Mouse (Mus musculus) CH12.LX (cell line): ENCODE data around the gene Cactin. TPM values are rescaled to one million over a fixed set of nuclear protein-coding genes. Genes with fewer than 3 reads are reported as not detected.

Source experiments
- DNase-seq: peaks from one replicate; pipeline ENCODE4 v3.0.0-alpha.2; 2013; ENCODE audit errors: extremely low read depth
- H3K27ac ChIP-seq: 2 replicates; pipeline ENCODE4 v1.5.1; 2012; ENCODE audit warnings: low read depth, mild to moderate bottlenecking, control low read depth, moderate library complexity; ENCODE audit not compliant: insufficient read depth
- H3K27me3 ChIP-seq: replicated peaks from 2 replicates; pipeline ENCODE3; 2012; ENCODE audit warnings: inconsistent platforms
- H3K36me3 ChIP-seq, 2 experiments: replicated peaks in 1 of 2; 2 replicates each; pipeline versions ENCODE3 to v1.6.1; 2012; ENCODE audit warnings: inconsistent platforms in 1 of 2, low read length in 1 of 2, mild to moderate bottlenecking in 1 of 2, mixed read lengths in 1 of 2, moderate library complexity in 1 of 2; ENCODE audit not compliant: control insufficient read depth in 1 of 2, insufficient read depth in 1 of 2
- H3K4me1 ChIP-seq, 2 experiments: 2 replicates each; pipeline ENCODE4 v1.6.1; 2012; ENCODE audit warnings: inconsistent platforms in 1 of 2, moderate library complexity in 1 of 2; ENCODE audit not compliant: insufficient read depth in 2 of 2, control insufficient read depth in 1 of 2
- H3K4me2 ChIP-seq: 2 replicates; pipeline ENCODE4 v1.6.1; 2012; ENCODE audit warnings: low read depth, mild to moderate bottlenecking, control low read depth; ENCODE audit not compliant: poor library complexity, insufficient read depth, severe bottlenecking
- H3K4me3 ChIP-seq, 3 experiments: fragments of 150-350 bp in 1 of 3; sonication (generic) in 1 of 3; replicated peaks in 1 of 3; 2 replicates each; pipeline versions ENCODE3 to v1.5.1; 2011 to 2012; ENCODE audit warnings: low read depth in 2 of 3, low read length in 2 of 3, mild to moderate bottlenecking in 2 of 3, moderate library complexity in 2 of 3, control low read depth in 1 of 3, improper control_type of control experiment in 1 of 3, inconsistent platforms in 1 of 3, mixed read lengths in 1 of 3; ENCODE audit not compliant: poor library complexity in 1 of 3
- H3K79me2 ChIP-seq: replicated peaks from 2 replicates; pipeline ENCODE4 v1.6.1; 2012; ENCODE audit warnings: mild to moderate bottlenecking, moderate library complexity; ENCODE audit not compliant: control insufficient read depth, poor library complexity, insufficient read depth, severe bottlenecking; ENCODE audit errors: extremely low read depth
- H3K9ac ChIP-seq: 2 replicates; pipeline ENCODE4 v1.6.1; 2012; ENCODE audit warnings: low read depth, mild to moderate bottlenecking, control low read depth, moderate library complexity; ENCODE audit not compliant: insufficient read depth
- H3K9me3 ChIP-seq: replicated peaks from 2 replicates; pipeline ENCODE3; 2012; ENCODE audit warnings: low read length, inconsistent platforms, mixed read lengths
- CHD1 ChIP-seq: IDR thresholded peaks from 2 replicates; pipeline ENCODE4 v1.6.1; 2012; ENCODE audit warnings: low read depth, low read length, improper control_type of control experiment, inconsistent platforms
- CHD2 ChIP-seq: IDR thresholded peaks from 2 replicates; pipeline ENCODE4 v1.6.1; 2011; ENCODE audit warnings: low read length, improper control_type of control experiment
- CTCF ChIP-seq, 2 experiments: IDR thresholded peaks in 1 of 2; conservative IDR thresholded peaks in 1 of 2; 2 replicates each; pipeline ENCODE4 v1.5.1; 2011 to 2012; ENCODE audit warnings: low read depth in 2 of 2, low read length in 2 of 2, improper control_type of control experiment in 1 of 2, inconsistent platforms in 1 of 2, mild to moderate bottlenecking in 1 of 2, moderate library complexity in 1 of 2
- E2F4 ChIP-seq: IDR thresholded peaks from 2 replicates; pipeline ENCODE4 v1.6.1; 2011; ENCODE audit warnings: low read depth, low read length, improper control_type of control experiment; ENCODE audit not compliant: insufficient replicate concordance
- EP300 ChIP-seq: IDR thresholded peaks from 2 replicates; pipeline ENCODE4 v1.6.1; 2011; ENCODE audit warnings: low read length, improper control_type of control experiment
- HCFC1 ChIP-seq: IDR thresholded peaks from 2 replicates; pipeline ENCODE4 v1.6.1; 2012; ENCODE audit warnings: low read depth, mild to moderate bottlenecking, inconsistent platforms, low read length, improper control_type of control experiment
- JUN ChIP-seq: IDR thresholded peaks from 2 replicates; pipeline ENCODE4 v1.6.1; 2011; ENCODE audit warnings: low read depth, mild to moderate bottlenecking, low read length, improper control_type of control experiment, moderate library complexity; ENCODE audit not compliant: insufficient read depth
- MAX ChIP-seq: IDR thresholded peaks from 2 replicates; pipeline ENCODE4 v1.6.1; 2011; ENCODE audit warnings: low read length, improper control_type of control experiment
- MEF2A ChIP-seq: IDR thresholded peaks from 2 replicates; pipeline ENCODE4 v1.6.1; 2014; ENCODE audit warnings: low read depth, mild to moderate bottlenecking, inconsistent platforms, low read length, improper control_type of control experiment, borderline replicate concordance
- MYC ChIP-seq: IDR thresholded peaks from 2 replicates; pipeline ENCODE4 v1.6.1; 2011; ENCODE audit warnings: low read depth, mild to moderate bottlenecking, improper control_type of control experiment, low read length
- NELFE ChIP-seq: IDR thresholded peaks from 2 replicates; pipeline ENCODE4 v1.6.1; 2011; ENCODE audit warnings: low read depth, low read length, improper control_type of control experiment
- PAX5 ChIP-seq: IDR thresholded peaks from 2 replicates; pipeline ENCODE4 v1.6.1; 2012; ENCODE audit warnings: low read length, inconsistent platforms, mixed read lengths
- POLR2AphosphoS2 ChIP-seq: IDR thresholded peaks from 2 replicates; pipeline ENCODE4 v1.6.1; 2011; ENCODE audit warnings: low read depth, low read length, improper control_type of control experiment
- RAD21 ChIP-seq: IDR thresholded peaks from 2 replicates; pipeline ENCODE4 v1.6.1; 2011; ENCODE audit warnings: low read depth, mild to moderate bottlenecking, low read length, improper control_type of control experiment, moderate library complexity
- RCOR1 ChIP-seq: conservative IDR thresholded peaks from 2 replicates; pipeline ENCODE4 v1.6.1; 2012; ENCODE audit warnings: low read depth, mild to moderate bottlenecking, inconsistent platforms, low read length, improper control_type of control experiment
- SMC3 ChIP-seq: IDR thresholded peaks from 2 replicates; pipeline ENCODE4 v1.6.1; 2011; ENCODE audit warnings: low read depth, low read length, improper control_type of control experiment
- TCF12 ChIP-seq: IDR thresholded peaks from 2 replicates; pipeline ENCODE4 v1.6.1; 2014; ENCODE audit warnings: low read depth, mild to moderate bottlenecking, inconsistent platforms, low read length, improper control_type of control experiment
- UBTF ChIP-seq: IDR thresholded peaks from 2 replicates; pipeline ENCODE4 v1.6.1; 2012; ENCODE audit warnings: low read depth, mild to moderate bottlenecking, inconsistent platforms, low read length, improper control_type of control experiment, moderate library complexity
- ZC3H11A ChIP-seq: IDR thresholded peaks from 2 replicates; pipeline ENCODE4 v1.6.1; 2012; ENCODE audit warnings: low read depth, mild to moderate bottlenecking, inconsistent platforms, low read length, improper control_type of control experiment
- ZMIZ1 ChIP-seq: IDR thresholded peaks from 2 replicates; pipeline ENCODE4 v1.6.1; 2012; ENCODE audit warnings: low read depth, mild to moderate bottlenecking, inconsistent platforms, low read length, improper control_type of control experiment
- dilution Hi-C: fragments of 300-500 bp; cut with MboI; formaldehyde crosslinking; loops from 2 replicates; pipeline ENCODE4 v1.14.3; 2020; ENCODE audit warnings: low sequenced_read_pairs; ENCODE audit not compliant: extremely low pct_unique_long_range_greater_than_20kb, extremely low pct_ligation_motif_present
- in situ Hi-C: fragments of 300-500 bp; cut with MboI; formaldehyde crosslinking; loops from 3 replicates; pipeline ENCODE4 v1.14.3; 2019; ENCODE audit warnings: low sequenced_read_pairs, low pct_ligation_motif_present, low pct_unique_long_range_greater_than_20kb, mixed read lengths
- polyA plus RNA-seq: library from polyadenylated mRNA; unstranded; fragments of >175 nt; gene quantifications from 2 replicates; pipeline ENCODE4 v1.2.1, GENCODE M21; 2012; ENCODE audit warnings: low read depth; ENCODE audit not compliant: insufficient read length
- total RNA-seq, 2 experiments: library from RNA; depleted of rRNA; stranded (reverse); fragments of 300-350 nt in 1 of 2; fragments of >200 nt in 1 of 2; gene quantifications; 2 replicates each; pipeline ENCODE4 v1.2.3; 2012 to 2014

Cactin gene
- total and polyA plus RNA-seq, 3 experiments: 21.4 to 39.3 (median 34.6) TPM

DNA sequence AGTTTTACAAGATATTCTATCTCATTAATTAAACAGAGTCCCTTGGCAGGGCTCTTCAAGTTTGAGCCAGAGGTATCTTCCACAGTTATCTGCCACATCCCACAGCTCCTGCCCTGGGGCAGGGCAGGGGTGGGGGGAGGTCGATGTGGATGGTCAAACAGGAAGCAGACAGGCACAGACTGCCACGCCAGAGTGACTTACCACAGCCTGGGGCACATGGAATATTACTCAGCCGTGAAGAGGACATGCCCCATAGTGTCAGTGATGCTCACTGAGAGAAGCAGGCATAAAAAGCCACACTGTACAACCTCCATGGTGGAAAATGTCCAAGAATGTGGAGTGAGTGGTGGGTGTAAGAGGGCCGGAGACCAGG lies 24.2 kb downstream of the Cactin start:
- dilution Hi-C loops: no loop called here

DNA sequence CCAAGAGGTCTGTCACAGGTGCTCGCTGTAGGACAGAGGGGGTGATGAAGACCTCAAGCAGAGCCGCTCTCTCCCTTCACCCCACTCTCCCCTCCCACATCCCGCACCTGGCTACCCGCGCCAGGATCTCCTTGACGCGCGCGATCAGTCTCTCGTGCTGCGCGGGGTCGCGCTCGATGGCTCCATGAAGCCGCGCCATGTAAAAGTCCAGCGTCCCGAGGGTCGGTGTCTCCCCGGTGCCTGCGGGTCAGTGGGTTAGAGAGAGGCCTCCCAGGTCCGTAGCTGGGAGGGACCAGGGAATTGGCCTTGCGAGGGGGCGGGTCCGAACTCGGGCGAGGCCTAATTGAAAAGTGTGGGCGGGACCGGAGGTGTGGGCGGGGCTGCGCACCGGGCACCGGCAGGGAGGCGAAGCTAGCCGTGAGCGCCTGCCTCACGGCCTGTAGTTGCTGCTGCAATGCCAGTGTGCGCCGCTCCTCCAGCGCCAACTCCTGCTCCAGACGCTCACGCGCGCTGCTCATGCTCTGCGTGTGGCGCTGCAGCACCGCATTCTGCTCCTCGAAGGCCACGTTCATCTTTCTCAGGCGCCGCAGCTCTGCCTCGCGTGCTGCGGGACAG lies 25.7 kb downstream of the Cactin start:
- in situ Hi-C loops: no loop called here
- Histone ChIP-seq H3K9me3 (no peaks in the 10 kb centered on the region), H3K36me3 (peaks cover 20 to 37% of the 10 kb centered on the region in 2 experiments), H3K9ac (no peak overlapping the region), H3K4me3 (no peak overlapping the region), H3K27me3 (peaks cover 21% of the 10 kb centered on the region), H3K4me2 (no peak overlapping the region), H3K79me2 (no peaks in the 10 kb centered on the region), H3K27ac (no peak overlapping the region), H3K4me1 (peaks cover 2 to 40% of the 10 kb centered on the region in 2 experiments; a peak in 2 of 4 replicates)
- dilution Hi-C loops: no loop called here
- no peak for TF ChIP-seq JUN
- DNase-seq: no peak

More for the DNA sequence above, 24.2 kb downstream of the Cactin start:
- DNase-seq: no peak
- Histone ChIP-seq H3K4me1 (peaks cover 2 to 37% of the 10 kb centered on the region in 2 experiments; a peak in 2 of 4 replicates), H3K4me3 (no peak overlapping the region), H3K27ac (no peak overlapping the region), H3K36me3 (peaks cover 20 to 37% of the 10 kb centered on the region in 2 experiments), H3K79me2 (no peaks in the 10 kb centered on the region), H3K4me2 (no peak overlapping the region), H3K27me3 (peaks cover 24% of the 10 kb centered on the region), H3K9me3 (no peaks in the 10 kb centered on the region), H3K9ac (no peak overlapping the region)
- in situ Hi-C loops: no loop called here
- TF ChIP-seq ZMIZ1: no peak
- no peak for TF ChIP-seq TCF12
- no peak for TF ChIP-seq MEF2A
- no peak for TF ChIP-seq CHD1
- TF ChIP-seq MAX: no peak
- no peak for TF ChIP-seq UBTF
- TF ChIP-seq HCFC1: no peak
- no peak for TF ChIP-seq RAD21
- TF ChIP-seq RCOR1: no peak
- no peak for TF ChIP-seq CTCF (conservative IDR thresholded peaks at IDR 0.05 in 1 of 2, IDR thresholded peaks at IDR 0.05 in 1 of 2; ENCODE audit: low read depth in 2 of 2, low read length in 2 of 2)
- no peak for TF ChIP-seq E2F4
- no peak for TF ChIP-seq SMC3
- TF ChIP-seq NELFE: no peak
- no peak for TF ChIP-seq ZC3H11A
- TF ChIP-seq EP300: no peak
- no peak for TF ChIP-seq CHD2
- TF ChIP-seq MYC: no peak
- TF ChIP-seq POLR2AphosphoS2: no peak
- TF ChIP-seq PAX5: no peak
